Mouse (Mus musculus) left cerebral cortex, adult 11 months (tissue): ENCODE results near the gene Tm2d1.

Source experiments
- DNase-seq: peaks from one replicate; pipeline ENCODE4 v3.0.0; 2022; ENCODE audit warnings: low spot score

The Tm2d1 gene

GRCm38 (mm10) chr4:98321371-98322111 is 61.6 kb downstream of the Tm2d1 start:
- DNase-seq, result no peak

DNA sequence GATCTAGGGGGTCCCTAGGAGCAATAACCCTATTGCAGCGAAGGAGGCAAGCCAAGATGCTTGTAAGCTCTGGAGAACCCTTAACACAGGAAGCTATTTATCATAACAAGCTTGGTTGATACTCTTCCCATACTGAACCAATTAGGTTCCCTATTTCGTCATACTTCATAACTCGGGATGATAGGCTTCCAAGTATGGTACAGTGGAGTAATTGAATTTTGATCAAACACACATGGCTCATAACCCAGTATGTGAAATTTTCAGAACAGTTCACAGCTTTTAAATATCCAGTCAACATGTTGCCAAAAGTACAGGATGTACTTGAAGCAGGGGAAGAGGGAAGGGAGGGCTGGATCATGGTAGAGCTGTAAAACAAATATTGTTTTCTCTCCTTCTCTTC is 64.3 kb downstream of the Tm2d1 start:
- DNase-seq, result no peak

- DNase-seq, result no peak
Measured at GRCm38 (mm10) chr4:98317149-98317548, 66.0 kb downstream of the Tm2d1 start.
